Mouse (Mus musculus): Measurements from ENCODE around the gene Ormdl3. TPM values are rescaled to one million over a fixed set of nuclear protein-coding genes. Genes with fewer than 3 reads are reported as not detected.
"Not testable (repeated sequence)": the region's sequence is repeated elsewhere in the genome, so short reads cannot be mapped to it uniquely, and the experiment has no call there.

Gene Ormdl3
- polyA plus RNA-seq, 1 experiment from 2014 or later, result 10.9 TPM

DNA sequence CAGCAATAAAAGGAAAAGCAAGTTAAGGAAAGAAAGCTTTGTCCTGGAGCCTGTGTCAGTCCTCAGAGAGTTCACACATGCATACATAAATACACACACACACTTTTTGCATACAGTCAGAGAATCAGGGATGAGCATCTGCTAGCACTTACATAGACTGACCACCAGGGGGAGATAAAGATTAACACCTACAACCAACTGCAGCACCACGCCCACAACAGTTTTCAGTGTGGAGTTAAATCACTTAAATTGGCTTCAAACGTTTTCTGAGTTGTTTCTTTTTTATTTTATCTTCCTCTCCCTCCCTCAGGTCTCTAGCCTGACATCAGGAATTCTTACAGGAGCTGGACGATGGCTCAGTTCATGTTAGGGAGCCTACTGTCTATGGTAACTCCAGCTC lies 19.6 kb upstream of the Ormdl3 start:
- H3K9ac ChIP-seq (ENCODE audit: low read depth, low read length), result no peak overlapping the region
- no peaks in the 10 kb centered on the region for H3K9me3 ChIP-seq (ENCODE audit: control insufficient read depth, low read length)
- H3K36me3 ChIP-seq (ENCODE audit: control insufficient read depth, insufficient read depth, low read length), result no peaks in the 10 kb centered on the region
- no peak overlapping the region for H3K27ac ChIP-seq (ENCODE audit: low read depth, low read length)
- DNase-seq (ENCODE audit: low spot score) (no peak), ATAC-seq (replicated peaks; ENCODE audit: low FRiP score) (no peak)
- H3K4me3 ChIP-seq (ENCODE audit: low read depth, low read length), result no peak overlapping the region
- 0 out of 2 replicates have a peak, but pooled peaks cover 2% of the 10 kb centered on the region for H3K4me1 ChIP-seq (replicated peaks; ENCODE audit: control insufficient read depth, insufficient read depth, low read length)
- WGBS, result 15% methylated on average over 3 of the region's 3 CpGs
- H3K4me2 ChIP-seq, result no peak overlapping the region
- 0 out of 2 replicates have a peak, but pooled peaks cover 7% of the 10 kb centered on the region for H3K27me3 ChIP-seq (replicated peaks; ENCODE audit: control insufficient read depth, insufficient read depth, low read length)

DNA sequence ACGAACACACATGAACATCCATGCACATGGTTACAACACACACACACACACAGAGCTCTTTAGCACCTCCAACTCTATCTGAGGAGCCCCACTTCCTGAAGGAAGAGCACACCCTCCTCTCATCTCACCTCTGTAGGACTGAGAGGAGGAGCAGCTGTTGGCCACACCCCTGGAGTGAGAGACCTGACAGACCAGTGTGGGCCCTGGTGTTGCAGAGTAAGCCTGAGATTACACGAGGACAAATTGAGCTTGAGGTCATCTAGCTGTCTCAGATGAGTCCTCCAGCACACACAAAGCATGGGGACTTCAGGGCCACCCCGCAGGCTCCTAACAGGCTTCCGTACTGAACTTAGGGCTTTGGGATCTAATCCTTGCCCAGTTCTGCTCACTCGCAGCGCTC lies 17.7 kb upstream of the Ormdl3 start:
- H3K4me1 ChIP-seq (replicated peaks; ENCODE audit: control insufficient read depth, insufficient read depth, low read length); H3K36me3 ChIP-seq (ENCODE audit: control insufficient read depth, insufficient read depth, low read length); H3K4me2 ChIP-seq; H3K27ac ChIP-seq (ENCODE audit: low read depth, low read length); H3K4me3 ChIP-seq (ENCODE audit: low read depth, low read length); H3K9ac ChIP-seq (ENCODE audit: low read depth, low read length); ATAC-seq (replicated peaks; ENCODE audit: low FRiP score); H3K9me3 ChIP-seq (ENCODE audit: control insufficient read depth, low read length); DNase-seq (ENCODE audit: low spot score): not testable (repeated sequence)
- peaks cover 18% of the 10 kb centered on the region for H3K27me3 ChIP-seq (replicated peaks; ENCODE audit: control insufficient read depth, insufficient read depth, low read length)
- 68% methylated on average over 6 of the region's 6 CpGs for WGBS

DNA sequence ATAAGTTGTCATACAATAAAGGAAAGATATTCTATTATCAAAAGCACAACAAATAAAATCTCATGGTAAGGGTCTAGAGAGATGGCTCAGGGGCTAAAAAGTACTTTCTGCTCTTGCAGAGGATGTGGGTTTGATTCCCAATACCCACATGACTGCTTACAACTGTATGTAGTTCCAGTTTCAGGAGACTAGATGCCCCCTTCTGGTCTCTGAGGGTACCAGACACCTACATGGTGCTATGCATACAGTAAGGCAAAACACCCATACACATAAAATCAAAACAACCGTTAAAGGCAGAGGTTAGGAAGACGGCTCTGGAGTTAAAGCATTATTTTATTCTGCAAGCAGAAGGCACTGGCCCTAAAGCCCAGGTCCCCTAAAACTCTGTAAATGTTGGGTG lies 16.8 kb upstream of the Ormdl3 start:
- ATAC-seq (replicated peaks; ENCODE audit: low FRiP score) (no peak), DNase-seq (ENCODE audit: low spot score) (no peak)
- no peaks in the 10 kb centered on the region for H3K36me3 ChIP-seq (ENCODE audit: control insufficient read depth, insufficient read depth, low read length)
- no peak overlapping the region for H3K4me2 ChIP-seq
- no peak overlapping the region for H3K27ac ChIP-seq (ENCODE audit: low read depth, low read length)
- no peak overlapping the region for H3K9ac ChIP-seq (ENCODE audit: low read depth, low read length)
- H3K4me1 ChIP-seq (replicated peaks; ENCODE audit: control insufficient read depth, insufficient read depth, low read length), result 0 out of 2 replicates have a peak, but pooled peaks cover 5% of the 10 kb centered on the region
- no peaks in the 10 kb centered on the region for H3K9me3 ChIP-seq (ENCODE audit: control insufficient read depth, low read length)
- WGBS, result 76% methylated on average over 2 of the region's 2 CpGs
- H3K4me3 ChIP-seq (ENCODE audit: low read depth, low read length), result no peak overlapping the region
- peaks cover 27% of the 10 kb centered on the region for H3K27me3 ChIP-seq (replicated peaks; ENCODE audit: control insufficient read depth, insufficient read depth, low read length)

DNA sequence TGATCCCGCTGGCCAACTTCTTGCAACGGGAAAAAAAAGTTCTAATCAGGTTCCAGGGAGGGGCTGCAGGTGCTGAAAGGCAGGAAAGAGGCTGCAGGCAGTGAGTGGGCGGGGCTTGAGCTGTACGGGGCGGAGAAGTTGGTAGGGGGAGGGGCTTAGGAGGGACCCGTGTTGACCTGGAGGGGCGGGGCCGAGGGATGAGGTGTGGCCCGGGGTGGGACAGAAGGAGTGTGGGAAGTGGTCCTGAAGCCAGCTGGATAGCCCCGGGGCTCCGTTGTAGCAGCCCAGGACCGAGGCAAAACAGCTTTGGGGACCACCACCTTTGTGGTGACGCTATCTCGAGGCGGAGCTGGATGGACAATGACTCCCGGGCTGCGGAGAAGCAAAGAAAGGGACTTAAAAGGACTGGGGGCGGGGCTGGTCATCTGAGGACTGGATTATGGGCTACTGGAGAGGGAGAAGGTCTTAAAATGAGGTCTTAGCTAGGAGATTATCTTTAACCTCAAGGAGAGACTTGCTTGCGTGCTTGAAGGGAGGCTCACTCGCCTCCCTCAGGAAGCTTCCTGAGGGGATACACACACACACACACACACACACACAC lies 15.0 kb upstream of the Ormdl3 start:
- Histone ChIP-seq H3K9me3 (ENCODE audit: control insufficient read depth, low read length) (no peaks in the 10 kb centered on the region), H3K27me3 (replicated peaks; ENCODE audit: control insufficient read depth, insufficient read depth, low read length) (peaks cover 40% of the 10 kb centered on the region), H3K4me1 (replicated peaks; ENCODE audit: control insufficient read depth, insufficient read depth, low read length) (0 out of 2 replicates have a peak, but pooled peaks cover 6% of the 10 kb centered on the region), H3K4me2 (peak overlapping the region; percentile 68), H3K9ac (ENCODE audit: low read depth, low read length) (0 out of 2 replicates have a peak overlapping the region, but pooled peaks have one; percentile 5), H3K4me3 (ENCODE audit: low read depth, low read length) (peak overlapping the region; percentile 37), H3K27ac (ENCODE audit: low read depth, low read length) (no peak overlapping the region), H3K36me3 (ENCODE audit: control insufficient read depth, insufficient read depth, low read length) (no peaks in the 10 kb centered on the region)
- WGBS, result under 1% methylated on average over 20 of the region's 20 CpGs
- peak; percentile 66 for ATAC-seq (replicated peaks; ENCODE audit: low FRiP score)
- peak; percentile 70 for DNase-seq (ENCODE audit: low spot score)

DNA sequence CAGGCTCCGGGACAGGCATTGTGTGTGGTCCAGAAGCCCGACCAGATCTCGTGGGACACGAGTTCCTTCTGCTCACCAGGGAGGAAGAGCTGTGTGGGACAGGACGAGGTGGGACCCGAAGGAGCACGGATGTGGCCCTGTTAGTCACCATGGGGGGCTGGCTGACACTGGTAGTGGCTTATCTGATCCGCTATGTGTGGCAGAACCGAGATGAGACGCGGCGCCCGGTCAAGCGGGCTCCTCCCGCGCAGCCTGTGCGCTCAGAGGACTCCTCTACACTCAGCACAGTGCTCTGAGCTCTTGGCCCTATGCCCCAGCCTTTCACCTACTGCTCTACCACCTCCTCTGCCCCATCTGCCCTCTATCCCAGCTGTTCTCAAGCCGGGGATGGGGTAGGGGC lies 12.1 kb upstream of the Ormdl3 start:
- Histone ChIP-seq H3K27me3 (replicated peaks; ENCODE audit: control insufficient read depth, insufficient read depth, low read length) (peaks cover 40% of the 10 kb centered on the region), H3K9ac (ENCODE audit: low read depth, low read length) (no peak overlapping the region), H3K9me3 (ENCODE audit: control insufficient read depth, low read length) (no peaks in the 10 kb centered on the region)

DNA sequence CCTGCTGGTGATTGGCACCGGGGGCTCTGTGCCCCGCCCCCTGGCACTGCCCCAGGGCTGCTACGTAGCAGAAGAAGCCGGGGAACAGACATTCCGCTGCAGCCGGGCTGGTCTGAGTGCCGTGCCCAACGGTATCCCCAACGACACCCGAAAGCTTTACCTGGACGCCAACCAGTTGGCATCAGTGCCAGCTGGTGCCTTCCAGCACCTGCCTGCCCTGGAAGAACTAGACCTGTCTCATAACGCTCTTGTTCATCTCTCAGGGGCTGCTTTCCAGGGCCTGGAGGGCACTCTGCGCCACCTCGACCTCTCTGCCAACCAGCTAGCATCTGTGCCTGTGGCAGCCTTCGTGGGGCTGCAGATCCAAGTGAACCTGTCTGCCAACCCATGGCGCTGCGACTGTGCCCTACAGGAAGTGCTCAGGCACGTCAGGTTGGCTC lies 11.7 kb upstream of the Ormdl3 start:
- WGBS, result 61% methylated on average over 18 of the region's 18 CpGs
- H3K4me2 ChIP-seq, result no peak overlapping the region
- no peak overlapping the region for H3K27ac ChIP-seq (ENCODE audit: low read depth, low read length)
- no peaks in the 10 kb centered on the region for H3K9me3 ChIP-seq (ENCODE audit: control insufficient read depth, low read length)
- ATAC-seq (replicated peaks; ENCODE audit: low FRiP score), result no peak
- no peak overlapping the region for H3K9ac ChIP-seq (ENCODE audit: low read depth, low read length)
- DNase-seq (ENCODE audit: low spot score), result no peak
- peaks cover 39% of the 10 kb centered on the region for H3K27me3 ChIP-seq (replicated peaks; ENCODE audit: control insufficient read depth, insufficient read depth, low read length)
- no peak overlapping the region for H3K4me3 ChIP-seq (ENCODE audit: low read depth, low read length)
- no peaks in the 10 kb centered on the region for H3K36me3 ChIP-seq (ENCODE audit: control insufficient read depth, insufficient read depth, low read length)
- H3K4me1 ChIP-seq (replicated peaks; ENCODE audit: control insufficient read depth, insufficient read depth, low read length), result 0 out of 2 replicates have a peak, but pooled peaks cover 6% of the 10 kb centered on the region

More for the DNA sequence above, 12.1 kb upstream of the Ormdl3 start:
- Histone ChIP-seq H3K4me1 (replicated peaks; ENCODE audit: control insufficient read depth, insufficient read depth, low read length) (0 out of 2 replicates have a peak, but pooled peaks cover 6% of the 10 kb centered on the region), H3K27ac (ENCODE audit: low read depth, low read length) (no peak overlapping the region), H3K36me3 (ENCODE audit: control insufficient read depth, insufficient read depth, low read length) (no peaks in the 10 kb centered on the region), H3K4me3 (ENCODE audit: low read depth, low read length) (no peak overlapping the region), H3K4me2 (no peak overlapping the region)
- DNase-seq (ENCODE audit: low spot score), result no peak
- WGBS, result 16% methylated on average over 18 of the region's 18 CpGs
- ATAC-seq (replicated peaks; ENCODE audit: low FRiP score), result no peak

DNA sequence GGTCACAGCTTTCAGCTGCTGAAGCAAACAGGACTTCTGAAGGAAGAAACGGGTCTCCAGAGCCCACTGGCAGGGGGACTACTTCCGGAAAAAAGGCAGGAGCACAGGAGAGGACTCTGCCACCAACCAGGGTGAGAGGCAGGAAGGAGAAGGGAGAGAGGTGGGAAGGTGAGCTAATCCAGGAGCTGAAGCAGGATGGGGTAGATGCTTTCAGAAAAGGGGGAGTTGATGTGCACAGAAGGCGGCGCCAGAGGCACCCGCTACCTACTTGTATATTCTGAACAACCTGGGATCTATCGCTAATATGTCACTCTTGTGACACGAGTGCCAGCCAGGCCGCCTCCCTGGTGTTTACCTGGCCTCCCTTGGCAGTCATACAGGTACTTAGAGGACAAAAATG lies 10.8 kb upstream of the Ormdl3 start, which contains the start of gene Lrrc3c:
Gene Lrrc3c (plus strand): TSS at position 301 of the 400 bp plus-strand sequence.
- no peak within 1 kb of the TSS for H3K4me2 ChIP-seq
- 81% methylated on average over 8 of the region's 8 CpGs for WGBS
- no peaks in the 10 kb centered on the region for H3K36me3 ChIP-seq (ENCODE audit: control insufficient read depth, insufficient read depth, low read length)
- 0 out of 2 replicates have a peak, but pooled peaks cover 6% of the 10 kb centered on the region for H3K4me1 ChIP-seq (replicated peaks; ENCODE audit: control insufficient read depth, insufficient read depth, low read length)
- ATAC-seq (replicated peaks; ENCODE audit: low FRiP score) (no peak), DNase-seq (ENCODE audit: low spot score) (no peak)
- H3K4me3 ChIP-seq (ENCODE audit: low read depth, low read length), result no peak within 1 kb of the TSS
- no peak within 1 kb of the TSS for H3K9ac ChIP-seq (ENCODE audit: low read depth, low read length)
- peaks cover 36% of the 10 kb centered on the region for H3K27me3 ChIP-seq (replicated peaks; ENCODE audit: control insufficient read depth, insufficient read depth, low read length)
- no peak within 1 kb of the TSS for H3K27ac ChIP-seq (ENCODE audit: low read depth, low read length)
- H3K9me3 ChIP-seq (ENCODE audit: control insufficient read depth, low read length), result no peaks in the 10 kb centered on the region

DNA sequence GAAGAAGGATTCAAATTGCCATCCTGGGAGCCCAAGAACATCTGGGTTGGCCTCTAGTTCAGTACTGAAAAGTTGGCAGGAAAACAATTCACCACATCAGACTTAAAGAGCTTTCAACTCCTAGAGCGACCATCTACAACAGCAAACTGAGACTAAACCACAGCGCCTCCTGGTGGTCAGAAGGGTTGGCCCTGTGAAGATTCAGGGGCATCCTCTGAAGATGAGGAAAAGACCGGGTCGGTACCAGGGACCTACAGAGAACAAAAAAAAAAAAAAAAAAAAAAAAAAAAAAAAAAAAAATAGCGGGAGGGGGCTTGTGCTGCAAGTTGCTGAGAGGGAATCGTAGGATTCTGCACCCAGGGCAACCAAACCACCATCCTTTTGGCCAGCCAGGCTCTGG lies 10.2 kb upstream of the Ormdl3 start:
- ATAC-seq (replicated peaks; ENCODE audit: low FRiP score), result peak; percentile 64

DNA sequence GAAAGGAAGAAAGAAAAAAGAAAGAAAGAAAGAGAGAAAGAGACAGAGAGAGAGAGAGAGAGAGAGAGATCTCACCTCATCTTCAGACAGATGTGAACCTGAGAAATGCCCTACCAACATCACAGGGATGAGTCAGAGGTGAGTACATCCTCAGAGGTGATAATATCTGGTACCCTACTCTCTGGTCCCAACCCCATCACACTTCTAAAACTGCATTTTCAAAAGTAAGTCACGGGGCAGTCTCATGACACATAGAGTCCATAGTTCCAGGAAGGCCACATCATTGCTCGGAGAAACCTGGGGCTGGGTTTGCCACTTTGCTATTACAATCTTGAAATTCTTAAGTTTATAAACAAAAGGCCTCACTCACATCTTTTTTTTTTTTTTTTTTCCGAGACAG lies 8.8 kb upstream of the Ormdl3 start:
- Histone ChIP-seq H3K9me3 (ENCODE audit: control insufficient read depth, low read length) (no peaks in the 10 kb centered on the region), H3K4me1 (replicated peaks; ENCODE audit: control insufficient read depth, insufficient read depth, low read length) (peaks cover 4% of the 10 kb centered on the region; the same call in 1 of the 2 replicates), H3K27me3 (replicated peaks; ENCODE audit: control insufficient read depth, insufficient read depth, low read length) (peaks cover 30% of the 10 kb centered on the region), H3K4me3 (ENCODE audit: low read depth, low read length) (no peak overlapping the region), H3K9ac (ENCODE audit: low read depth, low read length) (no peak overlapping the region), H3K36me3 (ENCODE audit: control insufficient read depth, insufficient read depth, low read length) (no peaks in the 10 kb centered on the region), H3K27ac (ENCODE audit: low read depth, low read length) (no peak overlapping the region), H3K4me2 (no peak overlapping the region)
- no peak for ATAC-seq (replicated peaks; ENCODE audit: low FRiP score)
- no peak for DNase-seq (ENCODE audit: low spot score)
- WGBS, result 72% methylated on average over 3 of the region's 3 CpGs

More for the DNA sequence above, 10.2 kb upstream of the Ormdl3 start:
- peak; percentile 70 for DNase-seq (ENCODE audit: low spot score)
- no peaks in the 10 kb centered on the region for H3K36me3 ChIP-seq (ENCODE audit: control insufficient read depth, insufficient read depth, low read length)
- H3K27ac ChIP-seq (ENCODE audit: low read depth, low read length), result no peak overlapping the region
- no peak overlapping the region for H3K9ac ChIP-seq (ENCODE audit: low read depth, low read length)
- H3K4me3 ChIP-seq (ENCODE audit: low read depth, low read length), result no peak overlapping the region
- H3K4me1 ChIP-seq (replicated peaks; ENCODE audit: control insufficient read depth, insufficient read depth, low read length), result peaks cover 6% of the 10 kb centered on the region; the same call in 1 of the 2 replicates
- peaks cover 33% of the 10 kb centered on the region for H3K27me3 ChIP-seq (replicated peaks; ENCODE audit: control insufficient read depth, insufficient read depth, low read length)
- WGBS, result 21% methylated on average over 6 of the region's 6 CpGs
- H3K9me3 ChIP-seq (ENCODE audit: control insufficient read depth, low read length), result no peaks in the 10 kb centered on the region
- no peak overlapping the region for H3K4me2 ChIP-seq

Measured in liver, embryonic 11.5 days (tissue).